Mouse (Mus musculus) gastrocnemius, adult 18-20 months (tissue): ENCODE measurements around the gene Rad23b. TPM values are rescaled to one million over a fixed set of nuclear protein-coding genes. Genes with fewer than 3 reads are reported as not detected.

Experiments
- total RNA-seq, 2 experiments: library from RNA; stranded (reverse); gene quantifications; 2 replicates each; pipeline ENCODE4 v1.2.3; 2021

Rad23b gene
- total RNA-seq, 2 experiments from 2014 or later = 116 to 126 TPM

Other genes starting within 250 kb of the Rad23b start
- 10 to 100 TPM; 16.0 to 46.3 TPM for gene Klf4, start 182.4 kb downstream of the Rad23b start, total RNA-seq